Mouse (Mus musculus): ENCODE data around the gene Thoc6.

Gene Thoc6

GRCm38 (mm10) chr17:23676473-23677031 lies 2.9 kb upstream of the Thoc6 start:
- peak; percentile 20 for DNase-seq

GRCm38 (mm10) chr17:23675564-23676281 lies 2.0 kb upstream of the Thoc6 start:
- peak; percentile 25 for DNase-seq

GRCm38 (mm10) chr17:23675127-23675526 lies 1.4 kb upstream of the Thoc6 start:
- no peak for DNase-seq

- DNase-seq = no peak
Measured at GRCm38 (mm10) chr17:23674271-23674952, 730 bp upstream of the Thoc6 start.

- no peak for DNase-seq
Measured at GRCm38 (mm10) chr17:23672761-23673160, 921 bp downstream of the Thoc6 start.

- no peak for DNase-seq
Measured at GRCm38 (mm10) chr17:23671519-23671918, 2.2 kb downstream of the Thoc6 start.

- no peak for DNase-seq
Measured at GRCm38 (mm10) chr17:23670516-23671074, 3.1 kb downstream of the Thoc6 start.

- no peak for DNase-seq
Measured at GRCm38 (mm10) chr17:23665511-23665910, 8.2 kb downstream of the Thoc6 start.

GRCm38 (mm10) chr17:23664556-23665021 lies 9.1 kb downstream of the Thoc6 start:
- DNase-seq = no peak

- peak; percentile 35 for DNase-seq
Measured at GRCm38 (mm10) chr17:23661526-23661925, 12.2 kb downstream of the Thoc6 start.

GRCm38 (mm10) chr17:23660876-23661200 lies 12.8 kb downstream of the Thoc6 start:
- no peak for DNase-seq

GRCm38 (mm10) chr17:23660117-23660875 lies 13.4 kb downstream of the Thoc6 start, which contains the start of gene Bicdl2:
TSS of gene Bicdl2 (plus strand) at chr17:23660506.
- DNase-seq = peak; percentile 49

- DNase-seq = no peak
Measured at GRCm38 (mm10) chr17:23658450-23658849, 15.2 kb downstream of the Thoc6 start.

GRCm38 (mm10) chr17:23654410-23654809 lies 19.3 kb downstream of the Thoc6 start:
- DNase-seq = no peak

- DNase-seq = no peak
Measured at GRCm38 (mm10) chr17:23654001-23654400, 19.7 kb downstream of the Thoc6 start.

- DNase-seq = no peak
Measured at GRCm38 (mm10) chr17:23653324-23653723, 20.4 kb downstream of the Thoc6 start.

GRCm38 (mm10) chr17:23651363-23651762 lies 22.3 kb downstream of the Thoc6 start:
- DNase-seq = no peak

- no peak for DNase-seq
Measured at GRCm38 (mm10) chr17:23645894-23646293, 27.8 kb downstream of the Thoc6 start.

- no peak for DNase-seq
Measured at GRCm38 (mm10) chr17:23644613-23645495, 28.8 kb downstream of the Thoc6 start, which contains the start of gene Mmp25. TSS of gene Mmp25 (minus strand) at chr17:23645277.

- DNase-seq = no peak
Measured at GRCm38 (mm10) chr17:23631241-23631640, 42.4 kb downstream of the Thoc6 start.

GRCm38 (mm10) chr17:23630195-23631020 lies 43.3 kb downstream of the Thoc6 start:
- DNase-seq = peak; percentile 68
